Mouse (Mus musculus) lung, embryonic 14.5 days (tissue): ENCODE measurements around the gene H1foo. TPM values are rescaled to one million over a fixed set of nuclear protein-coding genes. Genes with fewer than 3 reads are reported as not detected.
A peak's percentile ranks its signal among the peaks of the same experiment; 100 is the strongest.

Experiments used
- ATAC-seq: fragments of 200-750 bp; cut with Nextera tagmentation; 2 replicates; pipeline ENCODE4 v1.8.0; 2017; ENCODE audit warnings: mild to moderate bottlenecking, moderate TSS enrichment, moderate library complexity; ENCODE audit not compliant: insufficient read depth
- DNase-seq: peaks from one replicate; pipeline ENCODE4 v3.0.0-alpha.2; 2015
- H3K27ac ChIP-seq: fragments of 300-500 bp; sonication (generic); 2 replicates; pipeline ENCODE4 v1.5.1; 2014; ENCODE audit warnings: low read depth, mild to moderate bottlenecking, moderate library complexity
- H3K27me3 ChIP-seq: fragments of 300-500 bp; sonication (generic); 2 replicates; pipeline ENCODE4 v1.6.1; 2014; ENCODE audit warnings: low read length, control low read depth; ENCODE audit not compliant: insufficient read depth
- H3K36me3 ChIP-seq: fragments of 300-500 bp; sonication (generic); 2 replicates; pipeline ENCODE4 v1.6.1; 2014; ENCODE audit warnings: control low read depth; ENCODE audit not compliant: insufficient read depth
- H3K4me1 ChIP-seq: fragments of 300-500 bp; sonication (generic); 2 replicates; pipeline ENCODE4 v1.6.1; 2014; ENCODE audit warnings: antibody characterized with exemption, control low read depth; ENCODE audit not compliant: insufficient read depth
- H3K4me2 ChIP-seq: fragments of 300-500 bp; sonication (generic); 2 replicates; pipeline ENCODE4 v1.6.1; 2014; ENCODE audit warnings: mild to moderate bottlenecking
- H3K4me3 ChIP-seq: fragments of 300-500 bp; sonication (generic); 2 replicates; pipeline ENCODE4 v1.5.1; 2014; ENCODE audit warnings: low read depth, low read length
- H3K9ac ChIP-seq: fragments of 300-500 bp; sonication (generic); 2 replicates; pipeline ENCODE4 v1.6.1; 2014
- H3K9me3 ChIP-seq: fragments of 300-500 bp; sonication (generic); 2 replicates; pipeline ENCODE4 v1.6.1; 2016; ENCODE audit warnings: low read depth, low read length, control low read depth
- CTCF ChIP-seq: IDR thresholded peaks from 2 replicates; pipeline ENCODE4 v1.5.1; 2016; ENCODE audit warnings: antibody characterized with exemption, low read depth
- WGBS: fragments of 180-500 bp; shearing (Covaris S2); extraction: QIAGEN DNeasy Blood & Tissue Kit; methylation state at CpG from one replicate; pipeline ENCODE4 v1.1.7; 2014; 5-methylcytosine and 5-hydroxymethylcytosine counted together
- polyA plus RNA-seq: library from polyadenylated mRNA; unstranded; fragments of >200 nt; fragmentation: Nextera tagmentation; extraction: Ambion mirVana; gene quantifications from 2 replicates; pipeline ENCODE4 v1.2.1, GENCODE M21; 2014

H1foo gene
- polyA plus RNA-seq, 1 experiment from 2014 or later: not detected

DNA sequence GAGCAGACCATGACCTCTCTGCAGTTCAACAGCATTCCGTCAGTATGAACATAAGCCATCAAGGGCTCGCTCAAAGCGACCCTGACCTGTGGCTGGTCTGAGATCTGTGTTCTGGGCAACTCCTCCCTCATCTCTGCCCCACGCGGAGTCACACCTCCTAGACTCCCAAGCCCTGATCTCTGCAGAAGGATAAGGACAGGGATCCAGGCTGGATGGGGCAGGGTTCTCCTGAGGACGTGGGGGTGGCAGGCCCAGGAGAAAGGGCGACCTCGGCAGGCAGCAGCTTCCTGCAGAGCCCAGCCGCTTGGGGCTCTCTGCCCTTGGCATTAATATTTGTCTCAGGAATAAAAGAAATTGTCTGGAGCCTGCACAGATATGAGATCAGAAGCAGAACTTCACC is 40.9 kb downstream of the H1foo start:
- peaks cover 52% of the 10 kb centered on the region for H3K4me1 ChIP-seq
- no peak for ATAC-seq
- WGBS: 20% methylated on average over 9 of the region's 9 CpGs
- peak overlapping the region; percentile 91 for H3K4me2 ChIP-seq
- H3K27me3 ChIP-seq: no peaks in the 10 kb centered on the region
- H3K27ac ChIP-seq: peak overlapping the region; percentile 94
- 0 out of 2 replicates have a peak overlapping the region, but pooled peaks have one; percentile 20 for H3K9ac ChIP-seq
- H3K4me3 ChIP-seq: no peak overlapping the region
- DNase-seq: peak; percentile 33
- TF ChIP-seq CTCF: no peak
- H3K36me3 ChIP-seq: peaks cover 15% of the 10 kb centered on the region
- no peaks in the 10 kb centered on the region for H3K9me3 ChIP-seq

DNA sequence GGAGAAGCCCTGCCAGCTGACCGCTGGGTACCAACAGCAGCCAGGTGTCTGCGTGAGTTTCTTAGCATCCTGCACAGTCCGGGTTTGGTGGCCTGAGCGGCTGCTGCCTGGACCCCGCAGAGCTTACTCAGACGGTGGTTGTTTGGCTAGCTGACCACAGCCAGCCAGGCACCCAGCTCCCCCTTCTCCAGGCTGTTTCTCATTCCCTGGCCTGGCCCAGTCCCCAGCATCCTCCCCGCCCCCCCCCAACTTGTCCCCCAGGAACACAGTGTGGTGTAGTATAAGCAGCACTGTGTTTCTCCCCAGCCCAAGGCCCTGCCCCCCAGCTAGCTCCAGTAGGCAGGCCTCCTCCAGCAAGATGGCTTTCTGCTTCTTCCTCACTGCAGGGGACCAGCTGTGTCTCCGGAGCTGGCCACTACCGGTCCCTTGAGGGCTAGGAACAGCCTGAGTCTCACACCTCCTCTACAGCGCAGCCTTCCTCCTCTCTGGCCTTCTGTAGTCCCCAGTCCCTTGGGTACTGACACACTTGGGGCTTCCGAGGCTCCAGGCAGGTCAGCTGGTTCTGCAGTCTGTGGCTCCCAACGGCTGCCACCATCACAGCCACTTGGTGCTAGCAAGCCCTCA is 41.8 kb downstream of the H1foo start:
- ATAC-seq: no peak
- Histone ChIP-seq H3K9ac (peak overlapping the region; percentile 34), H3K9me3 (no peaks in the 10 kb centered on the region), H3K4me1 (peaks cover 52% of the 10 kb centered on the region), H3K36me3 (peaks cover 21% of the 10 kb centered on the region), H3K4me3 (peak overlapping the region; percentile 9; the same call in 1 of the 2 replicates), H3K27me3 (no peaks in the 10 kb centered on the region), H3K4me2 (peak overlapping the region; percentile 91), H3K27ac (peak overlapping the region; percentile 94)
- peak; percentile 37 for DNase-seq
- 44% methylated on average over 12 of the region's 12 CpGs for WGBS
- no peak for TF ChIP-seq CTCF

DNA sequence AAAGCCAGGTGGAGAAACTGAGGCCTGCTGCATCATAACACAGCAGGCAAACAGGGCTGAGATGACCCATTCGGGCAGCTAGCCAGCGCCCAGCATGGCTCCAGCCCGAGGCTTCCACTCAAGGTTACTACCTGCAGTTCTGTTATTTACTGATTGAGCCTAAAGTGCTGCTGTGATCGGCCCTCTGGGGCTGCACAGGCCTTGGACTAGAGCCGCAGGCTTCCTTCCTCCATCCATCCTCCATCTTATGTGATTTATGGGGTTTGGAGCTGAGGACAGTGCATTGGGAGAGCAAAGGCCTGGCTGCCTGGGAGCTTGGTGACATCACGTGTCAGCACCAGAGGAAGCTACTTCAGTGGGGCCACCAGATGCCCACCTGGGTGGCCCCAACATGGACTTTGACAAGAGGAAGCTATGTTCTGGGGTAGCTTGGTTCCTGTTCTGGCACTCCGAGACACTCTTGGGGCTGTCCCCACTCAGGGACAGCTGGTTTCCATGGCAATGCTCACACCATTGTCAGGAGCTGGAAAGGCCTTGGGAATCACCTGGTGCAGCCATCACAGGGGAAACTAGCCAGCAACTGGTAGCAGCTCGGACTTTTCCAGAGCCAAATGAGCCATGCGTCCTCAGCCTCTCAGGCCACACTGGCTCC is 42.5 kb downstream of the H1foo start:
- Histone ChIP-seq H3K4me1 (peaks cover 49% of the 10 kb centered on the region), H3K4me2 (peak overlapping the region; percentile 91), H3K9ac (peak overlapping the region; percentile 34; the same call in 1 of the 2 replicates), H3K9me3 (no peaks in the 10 kb centered on the region), H3K4me3 (peak overlapping the region; percentile 9; the same call in 1 of the 2 replicates), H3K27me3 (no peaks in the 10 kb centered on the region), H3K36me3 (peaks cover 21% of the 10 kb centered on the region), H3K27ac (peak overlapping the region; percentile 94)
- peak; percentile 44 for DNase-seq
- ATAC-seq: no peak
- 42% methylated on average over 9 of the region's 9 CpGs for WGBS
- no peak for TF ChIP-seq CTCF

DNA sequence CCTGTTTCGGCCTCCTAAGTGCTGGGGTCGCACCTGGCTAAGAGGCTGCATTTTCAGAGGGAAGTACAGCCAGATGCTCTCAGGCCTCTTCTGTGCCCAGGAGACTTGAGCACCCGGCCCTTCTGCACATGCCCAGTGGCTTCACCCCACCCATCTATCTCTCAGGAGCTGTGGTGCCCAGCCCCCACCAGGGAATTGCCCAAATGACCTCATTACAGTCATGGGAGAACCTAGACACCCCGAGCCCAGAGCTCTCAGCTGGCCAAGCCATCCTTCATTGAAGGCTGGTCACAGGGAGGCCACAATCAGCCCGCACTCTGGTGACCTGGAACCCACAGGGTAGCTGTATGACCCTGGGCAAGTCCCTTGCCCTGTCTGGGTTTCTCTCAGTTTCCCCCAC is 44.3 kb downstream of the H1foo start:
- Histone ChIP-seq H3K27me3 (peaks cover 14% of the 10 kb centered on the region), H3K4me1 (peaks cover 33% of the 10 kb centered on the region), H3K36me3 (peaks cover 21% of the 10 kb centered on the region), H3K27ac (no peak overlapping the region), H3K9ac (no peak overlapping the region; the same call in 1 of the 2 replicates), H3K9me3 (no peaks in the 10 kb centered on the region), H3K4me3 (peak overlapping the region; percentile 70), H3K4me2 (peak overlapping the region; percentile 91)
- DNase-seq: no peak
- WGBS: 63% methylated on average over 5 of the region's 5 CpGs
- TF ChIP-seq CTCF: no peak
- no peak for ATAC-seq

DNA sequence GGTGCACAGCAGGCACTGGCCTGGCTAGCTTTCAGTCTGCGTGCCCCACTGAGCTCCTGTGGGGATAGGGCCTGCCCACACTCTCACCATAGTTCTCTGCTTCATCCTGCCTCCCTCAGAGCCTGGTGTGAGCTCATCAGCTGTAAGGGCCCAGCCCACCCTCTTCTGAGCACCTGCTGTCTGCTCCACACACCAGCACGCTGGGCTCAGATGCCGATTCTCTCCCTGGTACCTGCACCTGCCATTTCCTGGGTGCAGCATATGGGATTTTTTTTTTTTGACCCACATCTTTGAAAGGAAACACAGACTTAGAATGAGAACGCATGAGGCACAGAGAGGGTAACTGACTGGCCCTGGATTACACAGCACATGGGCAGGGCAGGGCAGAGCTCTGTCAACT is 44.9 kb downstream of the H1foo start:
- Histone ChIP-seq H3K4me3 (peak overlapping the region; percentile 70), H3K4me2 (peak overlapping the region; percentile 91), H3K36me3 (peaks cover 21% of the 10 kb centered on the region), H3K9me3 (no peaks in the 10 kb centered on the region), H3K9ac (peak overlapping the region; percentile 77; the same call in 1 of the 2 replicates), H3K4me1 (peaks cover 29% of the 10 kb centered on the region), H3K27ac (no peak overlapping the region), H3K27me3 (peaks cover 18% of the 10 kb centered on the region)
- no peak for TF ChIP-seq CTCF
- 69% methylated on average over 4 of the region's 4 CpGs for WGBS
- ATAC-seq: no peak
- DNase-seq: no peak

DNA sequence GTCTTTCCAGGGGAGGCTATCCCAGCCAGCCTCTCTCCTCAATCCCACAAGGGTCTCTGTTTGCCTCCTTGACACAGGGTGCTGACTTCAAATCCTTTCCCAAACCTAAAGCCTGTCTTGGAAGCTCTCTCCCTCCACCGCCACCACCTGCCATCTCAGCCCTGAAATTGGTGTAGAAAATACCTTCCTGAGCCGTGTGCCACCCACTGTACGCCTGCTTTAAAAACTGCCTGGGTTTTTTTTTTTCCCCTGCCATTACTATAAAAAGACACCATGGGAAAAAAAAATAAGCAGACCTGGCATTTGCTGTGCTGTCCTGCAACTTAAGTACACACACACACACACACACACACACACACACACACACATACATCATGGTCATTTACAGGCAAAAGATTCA is 45.3 kb downstream of the H1foo start:
- H3K9me3 ChIP-seq: no peaks in the 10 kb centered on the region
- H3K4me3 ChIP-seq: peak overlapping the region; percentile 70
- DNase-seq (no peak), ATAC-seq (no peak)
- WGBS: 73% methylated on average over 3 of the region's 3 CpGs
- no peak for TF ChIP-seq CTCF
- no peak overlapping the region for H3K27ac ChIP-seq
- H3K4me1 ChIP-seq: peaks cover 25% of the 10 kb centered on the region
- peaks cover 18% of the 10 kb centered on the region for H3K27me3 ChIP-seq
- peak overlapping the region; percentile 77; the same call in 1 of the 2 replicates for H3K9ac ChIP-seq
- peaks cover 21% of the 10 kb centered on the region for H3K36me3 ChIP-seq
- H3K4me2 ChIP-seq: peak overlapping the region; percentile 91

DNA sequence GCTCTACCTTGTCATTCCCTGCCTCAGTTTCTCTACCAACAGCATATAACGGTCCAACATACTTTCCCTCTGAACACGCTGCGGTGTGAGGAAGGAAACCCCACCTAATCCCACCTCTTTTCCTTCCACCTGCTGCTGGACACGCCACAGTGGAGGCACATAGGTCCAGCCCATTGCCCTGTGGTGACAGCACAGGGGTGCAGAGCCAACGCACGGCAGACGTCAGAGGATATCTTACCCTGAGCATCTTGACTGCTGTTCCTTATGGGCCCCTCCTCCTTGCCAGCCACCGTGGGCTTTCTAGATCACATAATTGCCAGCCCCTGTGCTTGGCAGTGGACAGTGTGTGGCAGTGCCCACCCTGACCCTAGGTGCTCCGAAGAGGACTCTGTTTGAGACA is 45.7 kb downstream of the H1foo start:
- Histone ChIP-seq H3K4me3 (peak overlapping the region; percentile 70), H3K4me2 (peak overlapping the region; percentile 91), H3K9ac (peak overlapping the region; percentile 77), H3K36me3 (peaks cover 21% of the 10 kb centered on the region), H3K4me1 (peaks cover 20% of the 10 kb centered on the region), H3K27ac (no peak overlapping the region), H3K9me3 (no peaks in the 10 kb centered on the region), H3K27me3 (peaks cover 18% of the 10 kb centered on the region)
- WGBS: 79% methylated on average over 9 of the region's 9 CpGs
- no peak for DNase-seq
- TF ChIP-seq CTCF: no peak
- ATAC-seq: no peak
